Mouse (Mus musculus) gastrocnemius, postnatal 10 days (tissue): ENCODE measurements at regions not wholly inside any gene's neighbourhood (a gene's known extent, or its start where the extent isn't known, plus 50 kb on each side); places are given as distances from the start of the nearest gene placed in this dataset.

Source experiments
- DNase-seq: peaks from one replicate; pipeline ENCODE4 v3.0.0; 2021; ENCODE audit warnings: mixed read lengths

- DNase-seq = no peak
Measured at GRCm38 (mm10) chr2:51448121-51448520, 179.2 kb upstream of the Tas2r134 start.

- no peak for DNase-seq
Measured at GRCm38 (mm10) chr2:51447616-51448015, 179.7 kb upstream of the Tas2r134 start.

- no peak for DNase-seq
Measured at GRCm38 (mm10) chr2:51444386-51445080, 182.8 kb upstream of the Tas2r134 start.

GRCm38 (mm10) chr2:51443946-51444345, 183.4 kb upstream of the Tas2r134 start:
- DNase-seq = no peak

- no peak for DNase-seq
Measured at GRCm38 (mm10) chr2:51439047-51439446, 188.3 kb upstream of the Tas2r134 start.

- peak; percentile 27 for DNase-seq
Measured at GRCm38 (mm10) chr2:51436590-51436989, 190.7 kb upstream of the Tas2r134 start.

- no peak for DNase-seq
Measured at GRCm38 (mm10) chr2:51431564-51431963, 195.7 kb upstream of the Tas2r134 start.

GRCm38 (mm10) chr2:51429716-51430115, 197.6 kb upstream of the Tas2r134 start:
- no peak for DNase-seq

GRCm38 (mm10) chr2:51422442-51422841, 204.9 kb upstream of the Tas2r134 start:
- DNase-seq = no peak

GRCm38 (mm10) chr2:51417908-51418690, 209.2 kb upstream of the Tas2r134 start:
- no peak for DNase-seq

- no peak for DNase-seq
Measured at GRCm38 (mm10) chr2:51388390-51388789, 238.9 kb upstream of the Tas2r134 start.

GRCm38 (mm10) chr2:51387136-51387535, 238.2 kb upstream of the Rnd3 start:
- no peak for DNase-seq

GRCm38 (mm10) chr2:51376597-51376996, 227.7 kb upstream of the Rnd3 start:
- DNase-seq = no peak

GRCm38 (mm10) chr2:51374636-51375035, 225.7 kb upstream of the Rnd3 start:
- no peak for DNase-seq

- no peak for DNase-seq
Measured at GRCm38 (mm10) chr2:51372771-51373170, 223.9 kb upstream of the Rnd3 start.

GRCm38 (mm10) chr2:51362825-51363616, 214.1 kb upstream of the Rnd3 start:
- DNase-seq = no peak

- DNase-seq = no peak
Measured at GRCm38 (mm10) chr2:51355281-51355680, 206.4 kb upstream of the Rnd3 start.

GRCm38 (mm10) chr2:51354800-51355199, 205.9 kb upstream of the Rnd3 start:
- no peak for DNase-seq

GRCm38 (mm10) chr2:51349614-51350013, 200.7 kb upstream of the Rnd3 start:
- no peak for DNase-seq

GRCm38 (mm10) chr2:51348774-51349173, 199.9 kb upstream of the Rnd3 start:
- no peak for DNase-seq

GRCm38 (mm10) chr2:51347086-51347485, 198.2 kb upstream of the Rnd3 start:
- no peak for DNase-seq

- no peak for DNase-seq
Measured at GRCm38 (mm10) chr2:51342421-51342820, 193.5 kb upstream of the Rnd3 start.

GRCm38 (mm10) chr2:51334437-51334836, 185.5 kb upstream of the Rnd3 start:
- no peak for DNase-seq
